Mouse (Mus musculus) CD8-positive naive resting alpha-beta T cell, adult 2 months (primary cell): Measurements from ENCODE around the gene Vps37c.

Experiments used
- DNase-seq, 2 experiments: peaks; one replicate each; pipeline ENCODE4 v3.0.0; 2022; ENCODE audit warnings: low read depth in 2 of 2, low spot score in 2 of 2

The Vps37c gene

DNA sequence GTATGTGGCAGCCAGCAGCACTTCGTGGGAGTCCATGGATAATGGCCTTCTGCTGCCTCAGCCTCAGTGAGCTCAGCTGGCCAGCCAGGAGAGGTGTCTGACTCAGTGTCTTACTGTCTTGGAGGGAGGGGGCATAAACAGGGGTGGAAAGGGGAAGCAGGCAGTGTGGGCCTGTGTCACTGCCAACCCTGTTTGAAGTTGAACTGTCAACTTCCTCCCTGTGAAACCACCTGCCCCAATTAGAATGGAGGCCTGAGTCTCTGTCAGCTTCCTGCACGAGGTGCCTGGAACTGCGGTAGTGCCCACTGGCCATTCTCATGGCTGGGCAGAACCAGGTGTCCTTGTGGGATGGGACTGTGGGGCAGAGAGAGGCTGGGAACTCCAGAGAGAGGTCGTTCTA, 50.3 kb downstream of the Vps37c start, which contains the start of gene Cd5:
TSS of gene Cd5 (minus strand) at position 192 of the 400 bp plus-strand sequence.
- DNase-seq, result peak; percentile 50 to 66

DNA sequence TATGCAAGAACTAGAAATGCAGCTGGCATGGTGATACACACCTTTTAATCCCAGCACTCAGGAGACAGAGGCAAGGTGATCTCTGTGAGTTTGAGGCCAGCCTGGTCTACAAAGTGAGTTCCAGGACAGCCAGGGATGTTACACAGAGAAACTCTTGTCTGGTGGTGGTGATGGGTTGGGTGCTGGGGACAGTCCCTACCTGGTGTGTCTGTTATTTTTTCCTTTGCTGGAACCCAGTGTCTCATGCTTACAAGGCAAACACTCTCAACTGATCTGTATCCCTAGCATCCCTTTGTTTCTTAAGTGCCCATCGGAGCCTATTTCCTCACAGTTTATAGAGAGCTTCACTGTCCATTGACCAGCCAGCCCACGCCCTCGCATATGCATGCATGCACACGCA, 51.4 kb downstream of the Vps37c start:
- no peak for DNase-seq

DNA sequence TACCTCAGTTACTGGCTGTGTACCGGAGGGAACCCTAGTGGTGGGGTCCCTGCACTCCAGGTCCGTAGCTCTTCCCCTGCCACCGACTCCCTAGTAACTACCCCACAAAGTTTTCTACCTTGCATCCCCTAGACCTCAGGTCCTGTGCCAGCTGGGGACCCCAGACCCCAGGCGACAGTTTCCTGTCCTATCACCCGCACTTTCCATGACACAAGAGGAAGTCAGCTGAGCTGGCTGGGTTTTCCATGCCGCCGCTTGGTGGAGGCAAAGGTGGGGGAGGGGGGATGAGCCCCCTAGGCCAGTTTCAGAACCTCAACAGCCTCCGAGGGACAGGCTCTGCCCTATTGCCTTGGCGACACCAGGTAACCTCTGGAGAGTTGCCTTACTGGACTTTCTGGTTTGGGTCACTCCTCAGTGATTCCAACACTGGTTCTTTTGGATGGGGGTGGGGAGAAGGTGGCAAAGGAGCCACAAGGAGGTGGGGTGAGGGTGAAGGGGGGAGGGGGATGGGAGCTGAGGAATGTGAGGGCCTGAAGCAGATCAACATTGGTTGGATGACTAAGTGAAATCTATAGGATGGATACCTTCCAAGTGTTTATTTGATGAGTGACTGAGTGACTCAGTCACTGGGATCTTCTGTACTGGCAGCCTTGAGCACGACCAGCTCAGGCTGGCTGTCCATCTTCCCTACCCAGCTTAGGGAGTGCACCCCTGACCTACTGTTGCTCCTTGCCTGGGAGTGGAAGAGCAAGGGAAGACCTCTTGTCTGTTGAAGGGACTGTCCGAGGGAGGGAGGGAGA, 52.3 kb downstream of the Vps37c start:
- DNase-seq, result peak; percentile 34 to 50

DNA sequence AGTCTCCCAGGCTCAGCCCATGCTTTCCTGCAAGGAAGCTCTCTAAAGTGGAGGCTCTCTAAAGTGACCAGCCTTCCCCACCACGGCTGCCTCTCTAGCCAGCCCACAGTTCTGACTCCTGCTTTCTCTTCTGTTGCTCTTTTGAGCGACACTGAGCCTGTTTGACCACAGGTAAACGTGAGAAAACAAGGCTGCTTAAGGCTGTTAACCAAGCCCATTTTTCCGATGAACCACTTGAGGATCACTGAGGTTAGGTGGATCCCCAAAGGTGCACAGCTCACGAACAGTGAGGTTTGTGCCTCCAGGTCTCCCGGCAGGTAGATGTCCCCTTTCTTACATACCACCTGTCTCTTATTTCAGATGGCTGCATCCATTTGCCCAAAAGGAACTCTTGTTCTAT, 53.6 kb downstream of the Vps37c start:
- no peak for DNase-seq

DNA sequence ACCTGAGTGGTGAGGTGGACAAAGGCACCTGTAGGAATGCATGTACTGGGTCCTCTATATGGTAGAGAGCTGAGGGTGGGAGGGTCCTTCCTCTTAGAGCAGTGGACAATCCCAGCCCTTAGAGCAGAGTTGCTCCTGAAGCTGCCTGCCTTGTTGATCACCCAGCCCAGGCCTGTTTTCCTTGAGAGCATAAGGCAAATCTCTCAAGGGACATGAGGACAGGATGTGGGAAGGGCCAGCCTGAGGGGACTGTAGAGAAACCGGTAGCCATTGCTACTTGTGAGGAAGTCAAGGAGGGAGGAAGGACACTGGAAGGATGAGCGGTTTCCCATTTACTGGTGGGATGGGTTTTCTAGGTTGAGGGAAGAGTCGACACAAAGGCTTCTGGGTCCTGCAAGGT, 54.0 kb downstream of the Vps37c start:
- DNase-seq, result no peak

DNA sequence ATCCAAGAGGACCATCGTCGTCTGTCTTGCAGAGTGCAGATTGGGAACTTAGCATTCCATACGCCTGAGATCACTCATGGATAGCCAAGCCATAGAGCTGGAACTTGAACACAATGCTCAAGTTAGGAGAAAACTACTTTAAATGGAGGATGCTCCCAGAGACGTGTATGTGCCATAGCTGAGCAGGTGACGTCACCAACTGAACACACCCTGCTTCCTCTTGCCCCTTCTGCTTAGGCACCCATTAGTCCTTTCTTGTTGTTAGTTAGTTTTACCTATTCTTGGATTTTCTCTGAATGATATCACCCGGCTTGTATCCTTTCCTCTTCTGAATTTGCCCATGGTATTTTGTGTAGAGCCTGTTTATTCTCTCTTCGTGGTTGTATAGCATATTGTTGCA, 58.6 kb downstream of the Vps37c start:
- no peak for DNase-seq

DNA sequence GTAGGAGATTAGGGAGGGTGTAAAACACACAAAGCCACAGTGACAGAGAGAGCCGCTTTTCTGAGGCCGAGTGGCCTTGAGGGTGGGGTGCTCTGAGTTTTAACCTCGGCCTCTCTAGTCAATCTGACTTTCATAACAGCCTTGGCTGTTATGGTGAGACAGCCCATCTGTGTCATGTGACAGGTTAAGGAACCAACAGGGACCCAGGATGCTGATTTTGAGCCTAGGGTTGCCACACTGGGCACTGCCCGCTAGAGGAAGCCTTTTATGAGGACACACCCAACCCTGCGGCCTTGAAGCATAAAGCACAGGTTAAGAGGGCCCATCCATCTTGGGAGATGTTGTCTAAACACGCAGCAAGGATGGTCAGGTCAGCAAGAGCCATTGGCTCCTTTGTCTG, 59.2 kb downstream of the Vps37c start:
- peak; percentile 50 to 57 for DNase-seq

DNA sequence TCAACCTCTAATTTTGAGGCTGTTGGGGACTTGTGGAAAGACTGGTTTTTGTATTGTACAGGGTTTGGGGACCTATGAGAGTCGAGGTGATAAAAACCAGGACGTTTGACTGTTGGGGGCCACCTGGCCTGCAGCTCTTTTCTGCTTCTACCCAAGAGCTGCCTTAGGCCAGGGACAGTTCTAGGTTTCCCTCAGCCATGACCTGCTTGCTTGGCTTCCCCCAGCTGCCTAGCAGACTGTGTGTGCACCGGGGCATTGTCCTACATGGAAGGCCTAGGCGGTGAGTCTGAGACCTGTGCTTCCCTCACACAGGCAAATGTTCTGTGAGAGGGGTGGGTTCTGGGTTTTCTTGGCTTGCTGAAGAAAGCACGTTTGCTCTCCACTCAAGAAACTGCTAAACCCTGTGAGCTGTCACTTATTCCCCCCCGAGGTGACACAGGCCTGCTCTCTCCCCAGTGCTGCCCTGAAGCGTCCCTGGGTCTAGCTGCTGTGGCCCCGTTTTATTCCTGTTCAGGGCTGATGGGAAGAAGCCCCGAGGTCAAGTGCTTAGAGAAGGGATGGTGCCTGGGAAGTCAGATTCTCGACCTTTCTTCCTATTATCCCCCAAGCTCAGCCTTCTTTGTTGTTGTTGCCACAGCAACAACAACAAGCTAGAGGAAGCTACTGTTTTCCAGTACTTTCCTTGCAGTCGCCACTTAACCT, 60.0 kb downstream of the Vps37c start:
- DNase-seq, result no peak

DNA sequence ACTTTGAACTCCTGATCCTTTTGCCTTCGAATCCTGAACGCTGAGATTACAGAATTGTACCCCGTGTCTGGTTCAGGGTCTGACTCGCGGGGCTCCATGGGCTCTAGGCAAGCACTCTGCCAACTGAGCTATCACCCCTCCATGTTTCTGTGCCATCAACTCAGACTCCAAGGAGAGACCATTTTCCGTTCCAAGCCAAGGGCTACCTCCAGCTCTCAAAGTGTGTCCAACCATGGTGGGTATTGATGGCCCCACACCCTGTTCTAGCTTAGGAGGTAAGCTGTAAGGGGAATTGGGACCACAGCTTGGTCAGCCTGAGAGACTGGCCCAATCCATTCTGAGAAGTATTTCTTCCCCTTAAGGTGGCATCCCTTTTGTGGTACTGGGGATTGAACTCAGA, 60.8 kb downstream of the Vps37c start:
- no peak for DNase-seq

DNA sequence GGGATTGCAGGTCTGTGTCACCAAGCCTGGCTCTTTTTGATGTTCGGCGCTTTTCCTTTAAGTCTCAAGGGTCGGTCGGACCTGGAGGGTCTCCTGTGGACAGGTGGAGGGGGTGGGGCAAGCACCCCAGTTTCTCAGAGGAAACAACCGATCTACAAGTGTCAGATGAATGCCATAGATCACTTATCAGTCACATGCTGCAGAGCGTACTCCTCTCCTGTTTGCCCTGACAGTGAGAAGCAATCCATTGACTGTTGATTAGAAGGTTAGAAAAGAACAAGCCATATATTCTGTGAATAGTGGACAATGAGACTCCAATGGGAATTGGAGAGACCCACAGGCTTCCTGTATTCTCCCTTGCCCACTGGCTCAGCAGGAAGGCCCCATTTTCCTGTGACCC, 61.6 kb downstream of the Vps37c start:
- DNase-seq, result no peak

DNA sequence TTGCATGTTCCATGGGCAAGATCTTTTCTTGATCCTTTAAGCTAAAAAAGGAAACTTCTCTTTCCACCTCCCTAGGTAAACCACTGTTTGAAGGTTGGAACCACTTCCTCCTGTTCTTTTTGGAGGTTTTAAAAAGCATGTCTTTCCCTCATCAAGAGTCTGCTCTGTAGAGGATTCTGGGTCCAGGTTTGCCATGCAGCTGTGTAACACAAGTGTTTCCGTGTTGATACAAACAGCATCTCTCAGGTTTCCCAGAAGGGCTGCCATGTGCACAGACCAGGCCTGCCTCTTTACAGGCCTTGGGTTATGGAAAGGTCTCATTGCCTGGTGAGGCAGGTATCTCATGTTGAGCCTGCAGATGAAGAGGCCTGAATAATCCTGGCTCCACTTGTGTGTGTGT, 63.1 kb downstream of the Vps37c start:
- peak in 1 of 2 experiments; percentile 20 for DNase-seq

DNA sequence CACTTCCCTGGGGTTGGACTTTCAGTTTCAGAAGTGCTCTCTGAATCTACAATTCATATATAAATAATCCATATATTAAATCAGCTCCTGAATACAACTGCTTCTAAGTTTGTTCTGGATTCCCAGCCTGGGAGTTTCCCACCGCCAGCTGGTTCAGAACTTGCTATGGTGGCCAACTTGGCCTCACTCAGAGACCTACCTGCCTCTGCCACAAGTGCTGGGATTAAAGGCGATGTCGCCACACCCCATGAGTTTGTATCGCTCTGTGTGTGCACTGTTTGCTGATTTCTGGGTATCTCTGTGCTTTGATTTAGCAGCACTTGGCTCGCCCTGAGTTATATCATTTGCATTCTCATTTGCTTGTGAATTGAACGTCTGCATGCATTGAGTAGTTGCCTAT, 63.6 kb downstream of the Vps37c start:
- DNase-seq, result no peak

DNA sequence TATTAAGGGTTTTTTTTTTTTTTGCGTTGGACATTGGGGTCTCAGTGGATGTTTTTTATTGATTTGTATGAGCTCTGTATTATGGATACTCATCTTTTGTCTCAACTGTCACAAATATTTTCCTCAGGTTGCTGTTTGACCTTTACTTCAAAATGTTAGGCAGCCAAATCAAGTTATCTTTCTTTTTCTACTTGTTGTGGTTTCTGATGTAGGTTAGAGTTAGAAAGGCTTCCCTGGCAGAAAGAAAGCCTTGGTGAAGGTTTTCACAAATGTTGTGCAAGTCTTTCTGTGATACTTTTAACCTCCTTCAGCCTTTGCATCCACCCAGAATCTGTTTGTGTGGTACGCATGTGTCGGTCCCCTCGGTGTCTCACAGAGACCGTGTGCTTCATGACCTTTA, 64.1 kb downstream of the Vps37c start:
- no peak for DNase-seq

DNA sequence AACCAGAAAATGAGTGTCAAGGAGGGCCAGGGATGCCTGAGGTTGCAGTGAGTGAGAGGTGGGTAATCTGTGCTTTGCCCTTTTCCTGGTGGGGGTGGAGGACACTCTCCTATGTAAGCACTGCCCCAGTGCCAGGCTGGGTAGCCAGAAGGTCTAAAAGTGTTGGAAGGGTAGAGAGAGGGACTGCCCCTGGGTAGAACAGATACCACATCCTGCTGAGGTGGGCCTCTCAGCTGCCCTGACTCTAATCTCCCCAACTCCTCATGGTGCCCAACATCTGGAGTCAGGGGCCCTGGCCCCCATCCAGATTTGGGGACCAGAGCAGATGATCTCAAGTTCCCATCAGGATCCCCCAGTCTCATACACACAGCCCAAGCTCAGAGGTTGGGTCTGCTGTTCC, 68.6 kb downstream of the Vps37c start:
- DNase-seq, result no peak

DNA sequence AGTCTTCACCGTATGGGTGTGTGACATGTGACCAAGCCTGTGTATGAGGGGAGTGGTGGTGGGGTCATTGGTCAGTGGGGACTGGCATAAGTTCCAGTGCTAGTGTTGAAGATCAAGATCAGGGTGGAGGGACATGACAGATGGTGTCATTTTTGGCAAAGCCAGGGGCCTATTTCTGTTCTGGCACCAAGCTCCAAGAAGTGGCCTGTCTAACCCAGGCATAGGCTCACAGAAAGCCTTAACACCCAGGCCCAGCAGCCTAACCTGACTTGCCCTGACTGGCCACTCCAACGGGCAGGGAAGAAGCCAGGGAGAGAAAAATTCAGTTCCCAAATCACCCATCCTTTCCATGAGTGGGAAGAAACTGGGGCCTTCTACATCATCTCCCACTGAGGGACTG, 69.0 kb downstream of the Vps37c start:
- no peak for DNase-seq

DNA sequence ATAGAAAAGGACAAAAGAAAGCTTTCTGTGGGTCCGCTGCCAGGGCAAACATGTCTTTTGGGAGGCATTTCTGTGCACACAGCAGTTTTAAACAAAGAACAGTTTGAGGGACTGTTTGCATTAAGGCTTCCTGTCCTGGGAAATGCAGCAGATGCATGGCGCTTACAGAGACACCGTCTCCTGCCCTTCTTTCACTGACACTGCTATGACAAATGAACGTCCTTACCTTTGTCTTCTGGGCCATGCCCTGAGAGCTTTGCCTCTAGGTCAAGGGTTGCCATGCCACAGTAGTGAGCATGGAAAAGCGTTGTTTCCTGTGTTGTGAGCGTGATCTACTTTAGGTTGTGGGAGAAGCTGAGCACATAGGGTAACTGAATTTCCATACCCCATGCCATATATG, 70.2 kb downstream of the Vps37c start:
- no peak for DNase-seq

DNA sequence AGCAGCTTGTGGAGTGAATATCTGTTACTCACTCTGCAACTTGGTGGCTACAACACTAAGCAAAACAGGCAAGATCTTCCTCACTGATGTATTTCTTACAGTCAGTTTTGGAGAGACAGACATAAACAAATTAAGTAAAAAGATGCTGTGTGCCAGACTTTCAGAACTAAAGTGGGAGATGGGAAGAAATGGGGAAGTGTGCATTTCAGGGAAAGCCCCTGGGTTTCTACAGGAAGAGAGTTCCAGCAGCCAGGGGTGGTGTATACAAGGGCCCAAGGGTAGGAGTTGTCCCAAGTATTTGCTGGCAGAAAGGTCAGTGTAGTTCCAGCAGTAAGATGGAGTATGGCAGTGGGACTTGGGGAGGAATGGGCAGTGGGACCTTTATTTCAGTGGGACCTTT, 71.0 kb downstream of the Vps37c start:
- DNase-seq, result no peak

DNA sequence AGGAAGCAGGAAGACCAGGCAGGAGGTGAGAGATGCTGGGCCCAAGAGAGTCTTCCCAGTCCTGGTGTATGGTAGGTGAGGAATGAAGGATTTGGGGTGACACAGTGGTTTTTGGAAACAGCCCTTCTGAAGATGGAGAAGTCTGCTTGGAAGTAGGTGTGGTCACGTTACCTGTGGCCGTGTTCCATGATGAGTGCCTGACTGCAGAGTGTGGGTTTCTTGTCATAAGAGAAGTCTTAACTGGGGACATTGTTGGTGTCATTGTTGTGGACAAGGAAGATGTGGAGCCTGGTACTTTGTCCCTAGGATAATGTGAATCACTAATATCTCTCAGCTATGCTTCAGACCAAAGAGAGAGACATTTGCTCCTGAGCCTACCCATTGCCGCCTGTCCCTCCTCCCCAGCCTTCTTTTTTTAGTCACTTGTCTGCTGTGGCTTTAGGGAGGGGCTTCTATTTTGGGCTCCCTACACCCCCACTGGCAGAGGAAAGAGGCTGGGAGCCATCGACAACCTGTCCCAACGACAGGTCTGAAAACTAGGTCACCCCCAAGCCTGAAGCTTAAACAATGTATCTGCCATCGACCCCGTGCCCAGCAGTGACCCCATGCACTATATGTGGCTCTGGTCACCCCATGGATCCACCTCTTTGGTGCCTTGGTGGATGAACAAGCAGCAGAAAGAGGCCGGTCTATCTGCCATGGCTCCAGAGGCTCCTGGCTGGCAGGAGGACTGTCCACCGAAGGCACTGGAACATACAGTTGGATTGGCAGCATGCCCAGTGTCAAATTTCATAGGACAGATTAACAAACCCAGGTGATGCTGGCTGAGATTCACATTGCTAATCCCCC, 71.7 kb downstream of the Vps37c start:
- DNase-seq, result no peak

DNA sequence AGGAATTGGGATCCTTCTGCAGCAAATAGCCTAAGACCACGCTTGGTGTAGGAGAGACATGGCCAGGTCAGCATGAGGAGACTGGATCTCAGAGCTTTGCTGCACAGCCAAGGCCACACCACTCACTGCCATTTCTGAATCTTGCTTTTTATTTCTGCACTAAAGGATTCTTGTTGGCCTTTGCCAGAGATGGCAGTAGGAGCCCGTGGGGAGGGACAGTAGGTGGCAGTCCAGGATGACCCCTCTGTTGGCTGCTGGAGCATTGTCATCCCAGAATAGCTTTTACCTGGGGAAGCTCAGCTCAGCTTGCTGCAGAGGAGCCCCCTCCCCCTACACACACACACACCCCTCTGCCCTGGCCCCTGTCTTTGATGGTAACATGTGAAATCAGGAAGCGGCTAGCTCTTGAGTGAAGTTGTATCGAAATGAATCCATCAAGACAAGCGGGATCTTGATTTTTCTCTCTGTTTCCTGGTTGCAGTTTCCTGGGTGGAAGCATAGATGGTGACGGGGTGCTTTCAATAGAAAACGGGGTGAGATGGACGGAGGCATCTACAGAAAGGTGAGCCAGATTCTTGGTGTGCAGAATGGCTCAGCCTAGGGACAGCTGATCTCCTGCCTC, 73.4 kb downstream of the Vps37c start:
- no peak for DNase-seq

DNA sequence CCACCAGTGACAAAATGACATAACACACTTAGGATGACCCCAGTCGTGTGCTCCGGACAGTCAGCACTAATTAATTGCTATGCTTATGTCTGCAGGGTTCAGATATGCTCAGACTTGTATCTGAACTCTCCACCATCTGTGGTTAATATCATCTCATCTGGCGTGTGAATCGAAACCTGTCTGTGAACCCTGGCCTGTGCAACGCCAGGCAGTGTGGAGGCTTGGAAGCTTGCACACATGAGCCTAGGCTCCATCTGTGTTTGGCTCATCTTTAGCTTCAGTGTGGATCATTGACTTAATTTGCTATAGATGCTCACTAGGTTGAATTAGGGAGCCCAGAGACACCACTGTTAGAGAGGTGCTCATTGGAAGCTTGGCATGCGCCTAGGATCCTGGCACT, 73.9 kb downstream of the Vps37c start:
- DNase-seq, result no peak

DNA sequence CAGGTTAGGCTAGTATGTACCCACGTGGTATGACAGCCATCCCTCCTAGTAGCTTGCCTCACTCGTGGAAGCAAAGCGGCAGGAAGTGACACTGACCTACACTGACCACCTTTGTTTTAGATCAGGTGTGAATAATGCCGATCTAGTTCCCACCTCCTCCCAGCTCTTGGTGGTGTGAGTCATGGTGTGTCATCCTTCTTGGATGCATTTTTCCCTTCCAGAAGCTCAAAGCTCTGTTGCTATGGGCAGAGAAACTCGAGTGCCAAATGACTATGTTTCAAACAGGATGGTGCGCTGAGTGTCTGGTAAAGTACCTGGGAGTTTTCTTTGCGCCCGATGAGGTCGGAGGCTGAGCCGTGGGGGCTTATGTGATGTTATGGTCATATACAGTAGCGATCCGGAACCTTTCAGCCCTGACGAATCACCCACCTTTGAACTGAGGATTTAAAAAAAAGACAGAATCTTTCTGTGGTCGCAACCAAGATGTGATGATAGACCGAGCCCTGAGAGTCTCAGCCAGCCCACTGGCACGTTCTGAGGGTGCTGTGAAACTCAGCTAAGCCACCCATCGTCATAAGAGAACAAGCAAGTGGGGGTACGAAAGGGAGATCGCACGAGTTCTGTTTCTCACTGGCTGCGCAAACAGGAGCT, 75.0 kb downstream of the Vps37c start:
- DNase-seq, result peak; percentile 57 to 63
